Mouse (Mus musculus): ENCODE results near the gene Olig2. TPM values are rescaled to one million over a fixed set of nuclear protein-coding genes. Genes with fewer than 3 reads are reported as not detected.

The Olig2 gene
- total and polyA plus RNA-seq, 3 experiments: not detected

DNA sequence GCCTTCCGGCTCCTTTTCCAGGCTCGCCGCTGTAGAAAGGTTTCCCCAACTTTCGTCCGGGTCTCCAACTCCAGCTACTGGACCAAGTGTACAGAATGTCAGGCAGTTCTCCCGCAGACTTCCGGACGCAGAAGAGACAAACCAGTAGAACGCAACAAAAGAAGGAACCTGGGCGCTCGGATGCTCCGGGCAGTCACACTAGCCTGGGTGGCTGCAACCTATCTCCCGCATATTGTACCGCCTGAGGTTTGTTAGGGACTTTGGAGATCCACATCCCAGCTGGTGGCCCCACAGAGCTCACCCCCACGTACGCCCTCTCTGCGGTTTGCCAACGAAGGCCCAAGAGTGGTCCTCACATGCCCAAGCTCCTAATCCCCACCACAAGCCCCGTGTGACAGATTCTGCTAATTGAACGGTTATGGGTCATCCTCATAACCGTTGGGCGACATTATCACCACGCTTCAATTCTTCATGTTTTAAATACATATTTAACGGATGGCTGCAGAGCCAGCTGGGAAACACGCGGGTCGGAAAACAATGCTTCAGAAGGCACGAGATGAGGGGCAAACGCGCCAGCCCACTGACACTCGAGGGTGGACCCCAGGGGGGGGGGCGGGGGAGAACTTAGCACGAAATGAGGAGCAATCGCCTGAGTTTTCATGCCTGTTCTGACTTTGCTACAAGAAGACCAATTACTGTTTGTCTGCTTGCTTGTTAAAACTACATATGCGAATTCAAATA, 1.8 kb upstream of the Olig2 start:
- no peak for DNase-seq (ENCODE audit: low read depth, low spot score)
- H3K4me1 ChIP-seq (ENCODE audit: control insufficient read depth in 1 of 2, insufficient read depth in 2 of 2, low read length in 2 of 2): no peaks in the 10 kb centered on the region
- H3K9ac ChIP-seq (ENCODE audit: control insufficient read depth, low read depth, low read length, poor library complexity, severe bottlenecking): no peak overlapping the region
- no peaks in the 10 kb centered on the region for H3K79me2 ChIP-seq (ENCODE audit: control insufficient read depth, insufficient read depth, low read length, poor library complexity)
- no peak overlapping the region for H3K4me3 ChIP-seq (ENCODE audit: control insufficient read depth in 1 of 2, insufficient read depth in 1 of 2, low read depth in 2 of 2, low read length in 2 of 2)
- TF ChIP-seq ELF1 (IDR thresholded peaks at IDR 0.05; ENCODE audit: low read depth, low read length) (no peak), HCFC1 (IDR thresholded peaks at IDR 0.05; ENCODE audit: low read depth, low read length) (no peak), SMC3 (IDR thresholded peaks at IDR 0.05; ENCODE audit: low read depth, low read length) (no peak), GATA1 (IDR thresholded peaks at IDR 0.05; ENCODE audit: low read depth, low read length) (no peak), NELFE (IDR thresholded peaks at IDR 0.05; ENCODE audit: low read depth, low read length) (no peak), MEF2A (IDR thresholded peaks at IDR 0.05; ENCODE audit: extremely low read depth, insufficient replicate concordance, low read depth, low read length, poor library complexity, severe bottlenecking) (no peak), TAL1 (IDR thresholded peaks at IDR 0.05; ENCODE audit: low read length) (no peak), MXI1 (IDR thresholded peaks at IDR 0.05; ENCODE audit: low read depth, low read length) (no peak), ZNF384 (IDR thresholded peaks at IDR 0.05; ENCODE audit: low read depth, low read length) (no peak), TCF12 (IDR thresholded peaks at IDR 0.05; ENCODE audit: low read depth, low read length) (no peak), KAT2A (conservative IDR thresholded peaks at IDR 0.05; ENCODE audit: low read depth, low read length) (no peak), SIN3A (IDR thresholded peaks at IDR 0.05; ENCODE audit: low read length) (no peak), BHLHE40 (IDR thresholded peaks at IDR 0.05; ENCODE audit: borderline replicate concordance, low read depth, low read length) (no peak), RCOR1 (IDR thresholded peaks at IDR 0.05; ENCODE audit: low read depth, low read length) (no peak), UBTF (IDR thresholded peaks at IDR 0.05; ENCODE audit: borderline replicate concordance, insufficient read depth, low read depth, low read length) (no peak), CTCF (IDR thresholded peaks at IDR 0.05 in 2 of 3, conservative IDR thresholded peaks at IDR 0.05 in 1 of 3; ENCODE audit: control insufficient read depth in 1 of 3, insufficient read depth in 1 of 3, low read depth in 2 of 3, low read length in 3 of 3, poor library complexity in 1 of 3, severe bottlenecking in 1 of 3) (no peak), E2F4 (IDR thresholded peaks at IDR 0.05; ENCODE audit: borderline replicate concordance, low read depth, low read length) (no peak), ETS1 (IDR thresholded peaks at IDR 0.05; ENCODE audit: low read depth, low read length) (no peak)
- H3K27ac ChIP-seq (ENCODE audit: control insufficient read depth, low read depth, low read length): no peak overlapping the region
- H3K27me3 ChIP-seq (ENCODE audit: control insufficient read depth in 1 of 2, insufficient read depth in 2 of 2, low read length in 2 of 2): no peaks in the 10 kb centered on the region
- H3K9me3 ChIP-seq (replicated peaks; ENCODE audit: insufficient read depth, low read length): no peaks in the 10 kb centered on the region
- H3K36me3 ChIP-seq (ENCODE audit: control insufficient read depth in 1 of 2, insufficient read depth in 2 of 2, low read length in 2 of 2): no peaks in the 10 kb centered on the region

DNA sequence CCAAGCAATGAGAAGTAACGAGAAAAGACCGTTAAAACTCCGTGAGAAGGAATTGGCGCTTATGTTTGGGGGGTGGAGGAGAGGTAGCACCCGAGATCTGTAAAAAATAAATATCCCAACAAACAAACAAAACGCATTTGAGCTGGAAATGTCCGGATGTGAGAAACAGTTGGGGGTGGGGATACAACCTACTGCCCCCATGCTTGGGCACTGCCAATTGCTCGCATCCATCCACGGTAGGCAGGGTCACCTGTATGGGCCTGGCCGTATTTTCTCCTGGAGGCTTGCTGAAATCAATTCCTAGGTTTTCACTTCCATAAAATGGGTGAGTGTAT, 1.2 kb upstream of the Olig2 start:
- Histone ChIP-seq H3K9ac (ENCODE audit: control insufficient read depth, low read depth, low read length, poor library complexity, severe bottlenecking) (no peak overlapping the region), H3K4me3 (ENCODE audit: control insufficient read depth in 1 of 2, insufficient read depth in 1 of 2, low read depth in 2 of 2, low read length in 2 of 2) (no peak overlapping the region), H3K36me3 (ENCODE audit: control insufficient read depth in 1 of 2, insufficient read depth in 2 of 2, low read length in 2 of 2) (no peaks in the 10 kb centered on the region), H3K27me3 (ENCODE audit: control insufficient read depth in 1 of 2, insufficient read depth in 2 of 2, low read length in 2 of 2) (no peaks in the 10 kb centered on the region), H3K27ac (ENCODE audit: control insufficient read depth, low read depth, low read length) (no peak overlapping the region), H3K9me3 (replicated peaks; ENCODE audit: insufficient read depth, low read length) (no peaks in the 10 kb centered on the region), H3K79me2 (ENCODE audit: control insufficient read depth, insufficient read depth, low read length, poor library complexity) (no peaks in the 10 kb centered on the region), H3K4me1 (ENCODE audit: control insufficient read depth in 1 of 2, insufficient read depth in 2 of 2, low read length in 2 of 2) (no peaks in the 10 kb centered on the region)
- TF ChIP-seq TAL1 (IDR thresholded peaks at IDR 0.05; ENCODE audit: low read length) (no peak), HCFC1 (IDR thresholded peaks at IDR 0.05; ENCODE audit: low read depth, low read length) (no peak), CHD1 (IDR thresholded peaks at IDR 0.05; ENCODE audit: low read depth, low read length) (no peak), POLR2AphosphoS2 (IDR thresholded peaks at IDR 0.05; ENCODE audit: low read length) (no peak), ZMIZ1 (IDR thresholded peaks at IDR 0.05; ENCODE audit: low read depth, low read length) (no peak), RCOR1 (IDR thresholded peaks at IDR 0.05; ENCODE audit: low read depth, low read length) (no peak), POLR2A (IDR thresholded peaks at IDR 0.05; ENCODE audit: control insufficient read depth in 1 of 2, insufficient read depth in 1 of 2, low read depth in 1 of 2, low read length in 2 of 2, poor library complexity in 1 of 2) (no peak), SMC3 (IDR thresholded peaks at IDR 0.05; ENCODE audit: low read depth, low read length) (no peak), BHLHE40 (IDR thresholded peaks at IDR 0.05; ENCODE audit: borderline replicate concordance, low read depth, low read length) (no peak), USF1 (IDR thresholded peaks at IDR 0.05; ENCODE audit: low read depth, low read length) (no peak), ELF1 (IDR thresholded peaks at IDR 0.05; ENCODE audit: low read depth, low read length) (no peak), UBTF (IDR thresholded peaks at IDR 0.05; ENCODE audit: borderline replicate concordance, insufficient read depth, low read depth, low read length) (no peak), NRF1 (IDR thresholded peaks at IDR 0.05; ENCODE audit: insufficient read depth, low read depth, low read length, poor library complexity, severe bottlenecking) (no peak), MAFK (IDR thresholded peaks at IDR 0.05; ENCODE audit: borderline replicate concordance, low read depth, low read length) (no peak), CHD2 (IDR thresholded peaks at IDR 0.05; ENCODE audit: low read length) (no peak), EP300 (IDR thresholded peaks at IDR 0.05; ENCODE audit: low read depth in 1 of 2, low read length in 2 of 2) (no peak), MYC (IDR thresholded peaks at IDR 0.05; ENCODE audit: low read depth, low read length) (no peak), JUND (IDR thresholded peaks at IDR 0.05; ENCODE audit: low read depth, low read length) (no peak), GATA1 (IDR thresholded peaks at IDR 0.05; ENCODE audit: low read depth, low read length) (no peak)
- DNase-seq (ENCODE audit: low read depth, low spot score): no peak

Measured in MEL (cell line).